Mouse (Mus musculus): ENCODE results near the gene Vmn2r30. TPM values are rescaled to one million over a fixed set of nuclear protein-coding genes. Genes with fewer than 3 reads are reported as not detected.
"Not testable (repeated sequence)": the region's sequence is repeated elsewhere in the genome, so short reads cannot be mapped to it uniquely, and the experiment has no call there.

Gene Vmn2r30
- not detected for total RNA-seq (2021)
- polyA plus RNA-seq (2012; rRNA removed) = not detected in 2 replicates
- long read RNA-seq = 0 reads

- H3K4me1 ChIP-seq (ENCODE audit: control insufficient read depth, insufficient read depth, low read length); intact Hi-C loops (cut with DNase I); H3K4me3 ChIP-seq; H3K27ac ChIP-seq; DNase-seq; H3K27me3 ChIP-seq (ENCODE audit: control insufficient read depth, insufficient read depth, low read length); H3K9ac ChIP-seq (ENCODE audit: low read depth, low read length); H3K79me2 ChIP-seq (replicated peaks; ENCODE audit: control insufficient read depth, insufficient read depth, low read length); H3K36me3 ChIP-seq (ENCODE audit: control insufficient read depth, insufficient read depth, low read length): not testable (repeated sequence)
- WGBS = 0% methylated on average over 1 of the region's 1 CpGs
Measured at GRCm38 (mm10) chr7:7337509-7337908, at the start of gene Vmn2r30. Gene Vmn2r30, minus strand, starts transcription at chr7:7337609.

- H3K27me3 ChIP-seq (ENCODE audit: control insufficient read depth, insufficient read depth, low read length); intact Hi-C loops (cut with DNase I); H3K27ac ChIP-seq; H3K36me3 ChIP-seq (ENCODE audit: control insufficient read depth, insufficient read depth, low read length); DNase-seq; H3K79me2 ChIP-seq (replicated peaks; ENCODE audit: control insufficient read depth, insufficient read depth, low read length); H3K4me1 ChIP-seq (ENCODE audit: control insufficient read depth, insufficient read depth, low read length); H3K9ac ChIP-seq (ENCODE audit: low read depth, low read length): not testable (repeated sequence)
- H3K4me3 ChIP-seq = peak within 1 kb of the TSS; percentile 22
- 54% methylated on average over 12 of the region's 12 CpGs for WGBS
Measured at GRCm38 (mm10) chr7:7374431-7374830, 37.0 kb upstream of the Vmn2r30 start, which contains the start of gene Gm45783. Gene Gm45783, minus strand, starts transcription at chr7:7374573.

GRCm38 (mm10) chr7:7295595-7295994 lies 41.8 kb downstream of the Vmn2r30 start:
- Histone ChIP-seq H3K27ac (no peak overlapping the region), H3K4me3 (no peak overlapping the region), H3K4me1 (ENCODE audit: control insufficient read depth, insufficient read depth, low read length) (peaks cover 2% of the 10 kb centered on the region; the same call in 1 of the 2 replicates), H3K27me3 (ENCODE audit: control insufficient read depth, insufficient read depth, low read length) (no peaks in the 10 kb centered on the region), H3K36me3 (ENCODE audit: control insufficient read depth, insufficient read depth, low read length) (no peaks in the 10 kb centered on the region), H3K9ac (ENCODE audit: low read depth, low read length) (no peak overlapping the region), H3K79me2 (replicated peaks; ENCODE audit: control insufficient read depth, insufficient read depth, low read length) (no peaks in the 10 kb centered on the region)
- 80% methylated on average over 16 of the region's 16 CpGs for WGBS
- no peak for TF ChIP-seq EP300 (IDR thresholded peaks at IDR 0.05; ENCODE audit: insufficient read depth, low read depth, low read length)
- TF ChIP-seq POLR2A (IDR thresholded peaks at IDR 0.05; ENCODE audit: insufficient read depth, low read depth, low read length) = no peak
- TF ChIP-seq CTCF (IDR thresholded peaks at IDR 0.05) = peak; percentile 68
- intact Hi-C loops (cut with DNase I) = loop anchor here (5.0 to 10.0 kb wide), 2 partner anchors 933 to 1011 kb away; partner anchors contain the start of genes Zfp667 and Zfp78
- DNase-seq = peak in 1 of 2 experiments; percentile 46

GRCm38 (mm10) chr7:7281383-7281782 lies 56.0 kb downstream of the Vmn2r30 start:
- Histone ChIP-seq H3K36me3 (ENCODE audit: control insufficient read depth, insufficient read depth, low read length) (peaks cover 3% of the 10 kb centered on the region; the same call in 1 of the 2 replicates), H3K4me1 (ENCODE audit: control insufficient read depth, insufficient read depth, low read length) (no peaks in the 10 kb centered on the region), H3K27me3 (ENCODE audit: control insufficient read depth, insufficient read depth, low read length) (no peaks in the 10 kb centered on the region), H3K9ac (ENCODE audit: low read depth, low read length) (no peak overlapping the region), H3K27ac (no peak overlapping the region), H3K4me3 (no peak overlapping the region), H3K79me2 (replicated peaks; ENCODE audit: control insufficient read depth, insufficient read depth, low read length) (no peaks in the 10 kb centered on the region)
- 33% methylated on average over 1 of the region's 1 CpGs for WGBS
- no peak for TF ChIP-seq CTCF (IDR thresholded peaks at IDR 0.05)
- TF ChIP-seq EP300 (IDR thresholded peaks at IDR 0.05; ENCODE audit: insufficient read depth, low read depth, low read length) = no peak
- TF ChIP-seq POLR2A (IDR thresholded peaks at IDR 0.05; ENCODE audit: insufficient read depth, low read depth, low read length) = no peak
- intact Hi-C loops (cut with DNase I) = loop anchor here (5.0 kb wide), 1 partner anchor 159 kb away; the partner anchor contains the start of gene Zfp954
- DNase-seq = peak in 1 of 2 experiments; percentile 14

- 41% methylated on average over 45 of the region's 45 CpGs for WGBS
- peak within 1 kb of the TSS; percentile 59 for H3K9ac ChIP-seq (ENCODE audit: low read depth, low read length)
- DNase-seq = peak; percentile 89 to 91
- not testable (repeated sequence) for H3K79me2 ChIP-seq (replicated peaks; ENCODE audit: control insufficient read depth, insufficient read depth, low read length); H3K36me3 ChIP-seq (ENCODE audit: control insufficient read depth, insufficient read depth, low read length); H3K4me1 ChIP-seq (ENCODE audit: control insufficient read depth, insufficient read depth, low read length); H3K27me3 ChIP-seq (ENCODE audit: control insufficient read depth, insufficient read depth, low read length)
- H3K27ac ChIP-seq = peak within 1 kb of the TSS; percentile 36
- peak within 1 kb of the TSS; percentile 60 for H3K4me3 ChIP-seq
- TF ChIP-seq EP300 (IDR thresholded peaks at IDR 0.05; ENCODE audit: insufficient read depth, low read depth, low read length) (peak; percentile 86), CTCF (IDR thresholded peaks at IDR 0.05) (peak; percentile 97)
- intact Hi-C loops (cut with DNase I) = loop anchor here (1.0 to 5.0 kb wide), 3 partner anchors 20 to 916 kb away; partner anchors contain the start of gene Zfp78
Measured at GRCm38 (mm10) chr7:7277966-7278567, 59.3 kb downstream of the Vmn2r30 start, which contains the start of gene Gm45844. Gene Gm45844, minus strand, starts transcription at chr7:7278289.

GRCm38 (mm10) chr7:7277556-7277955 lies 59.9 kb downstream of the Vmn2r30 start:
- peak overlapping the region; percentile 59; the same call in 1 of the 2 replicates for H3K9ac ChIP-seq (ENCODE audit: low read depth, low read length)
- 40% methylated on average over 24 of the region's 24 CpGs for WGBS
- not testable (repeated sequence) for H3K36me3 ChIP-seq (ENCODE audit: control insufficient read depth, insufficient read depth, low read length); H3K27me3 ChIP-seq (ENCODE audit: control insufficient read depth, insufficient read depth, low read length); H3K4me1 ChIP-seq (ENCODE audit: control insufficient read depth, insufficient read depth, low read length); DNase-seq; H3K79me2 ChIP-seq (replicated peaks; ENCODE audit: control insufficient read depth, insufficient read depth, low read length)
- peak overlapping the region; percentile 36 for H3K27ac ChIP-seq
- H3K4me3 ChIP-seq = peak overlapping the region; percentile 60
- intact Hi-C loops (cut with DNase I) = loop anchor here (5.0 kb wide), 2 partner anchors 335 to 915 kb away; partner anchors contain the start of gene Zfp78

Small RNA genes lying within 50 kb of the gene (microRNA-seq; reads per million reads assigned to microRNA genes)
- 3.1 to 3.9 reads per million in 2 experiments for gene Mir5620

Other genes with a start within 250 kb of the Vmn2r30 start
- 1 to 10 TPM; 3.7 to 3.9 TPM for gene Zfp954, start 216.1 kb downstream of the Vmn2r30 start, total RNA-seq (2021)
- 2.6 and 4.1 TPM in 2 replicates for gene Zfp954, start 216.1 kb downstream of the Vmn2r30 start, polyA plus RNA-seq (2012; rRNA removed)
- gene Zfp773, start 200.9 kb downstream of the Vmn2r30 start, total RNA-seq (2021) = under 1 TPM; 0.23 to 0.32 TPM
- gene Zfp773, start 200.9 kb downstream of the Vmn2r30 start, polyA plus RNA-seq (2012; rRNA removed) = 0.14 and 0.20 TPM in 2 replicates
- gene Zfp418, start 166.3 kb downstream of the Vmn2r30 start, total RNA-seq (2021) = 1 to 10 TPM; 2.0 to 2.1 TPM
- 0.51 and 1.2 TPM in 2 replicates for gene Zfp418, start 166.3 kb downstream of the Vmn2r30 start, polyA plus RNA-seq (2012; rRNA removed)
- gene Zfp772, start 127.6 kb downstream of the Vmn2r30 start, total RNA-seq (2021) = 1 to 10 TPM; 1.3 to 2.3 TPM
- gene Zfp772, start 127.6 kb downstream of the Vmn2r30 start, polyA plus RNA-seq (2012; rRNA removed) = 1.00 and 1.8 TPM in 2 replicates
- under 1 TPM in 1 of 2 experiments, not detected in 1; 0.09 TPM for gene Vmn2r29, start 90.3 kb downstream of the Vmn2r30 start, total RNA-seq (2021)
- 0.06 TPM in 1 of 2 replicates, not detected in the other for gene Vmn2r29, start 90.3 kb downstream of the Vmn2r30 start, polyA plus RNA-seq (2012; rRNA removed)
- 1 to 10 TPM in 1 of 2 experiments, under 1 TPM in 1; 0.34 to 2.2 TPM for gene Gm45844, start 59.3 kb downstream of the Vmn2r30 start, total RNA-seq (2021)
- gene Gm45844, start 59.3 kb downstream of the Vmn2r30 start, polyA plus RNA-seq (2012; rRNA removed) = 0.20 and 0.98 TPM in 2 replicates
- gene Clcn4, start 36.8 kb downstream of the Vmn2r30 start, total RNA-seq (2021) = 10 to 100 TPM; 50.1 to 55.4 TPM
- gene Clcn4, start 36.8 kb downstream of the Vmn2r30 start, polyA plus RNA-seq (2012; rRNA removed) = 27.2 and 48.8 TPM in 2 replicates
- not detected for gene Gm45783, start 37.0 kb upstream of the Vmn2r30 start, total RNA-seq (2021)
- gene Gm45783, start 37.0 kb upstream of the Vmn2r30 start, polyA plus RNA-seq (2012; rRNA removed) = not detected in 2 replicates
- gene Vmn2r31, start 62.1 kb upstream of the Vmn2r30 start, total RNA-seq (2021) = not detected
- gene Vmn2r31, start 62.1 kb upstream of the Vmn2r30 start, polyA plus RNA-seq (2012; rRNA removed) = not detected in 2 replicates
- gene Vmn2r32, start 142.4 kb upstream of the Vmn2r30 start, total RNA-seq (2021) = not detected
- not detected in 2 replicates for gene Vmn2r32, start 142.4 kb upstream of the Vmn2r30 start, polyA plus RNA-seq (2012; rRNA removed)
- not detected for gene Vmn2r33, start 229.2 kb upstream of the Vmn2r30 start, total RNA-seq (2021)
- gene Vmn2r33, start 229.2 kb upstream of the Vmn2r30 start, polyA plus RNA-seq (2012; rRNA removed) = not detected in 2 replicates